Mouse (Mus musculus): Measurements from ENCODE around the gene Sfmbt2. TPM values are rescaled to one million over a fixed set of nuclear protein-coding genes. Genes with fewer than 3 reads are reported as not detected.

Sfmbt2 gene
- total and polyA plus RNA-seq, 3 experiments, result not detected

DNA sequence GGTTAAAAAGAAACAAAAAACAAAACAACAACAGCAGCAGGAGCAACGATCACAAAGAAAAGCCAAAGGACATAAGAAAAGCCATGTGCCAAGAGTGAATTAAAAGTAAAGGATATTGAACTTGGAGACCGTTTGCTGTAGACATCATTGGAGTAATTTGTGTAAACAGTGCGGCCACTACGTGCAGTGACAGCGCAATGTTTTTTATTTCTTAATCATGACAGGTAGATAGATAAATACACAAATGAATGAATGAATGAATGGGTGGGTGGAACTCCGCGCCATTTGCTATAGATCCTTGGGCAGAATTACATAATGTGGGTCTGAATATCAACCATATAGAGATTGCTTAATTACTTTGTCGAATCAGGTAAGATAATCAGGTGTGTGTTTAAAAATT, 634 bp upstream of the Sfmbt2 start:
- Histone ChIP-seq H3K4me3 (replicated peaks in 1 of 3; ENCODE audit: low read depth in 2 of 3, low read length in 2 of 3, poor library complexity in 1 of 3) (no peak overlapping the region), H3K4me2 (ENCODE audit: insufficient read depth, low read depth, poor library complexity, severe bottlenecking) (no peak overlapping the region), H3K9me3 (replicated peaks; ENCODE audit: low read length) (peaks cover 2% of the 10 kb centered on the region), H3K79me2 (replicated peaks; ENCODE audit: control insufficient read depth, extremely low read depth, insufficient read depth, poor library complexity, severe bottlenecking) (no peaks in the 10 kb centered on the region), H3K36me3 (replicated peaks in 1 of 2; ENCODE audit: control insufficient read depth in 1 of 2, insufficient read depth in 1 of 2, low read length in 1 of 2) (no peaks in the 10 kb centered on the region), H3K4me1 (ENCODE audit: control insufficient read depth in 1 of 2, insufficient read depth in 2 of 2) (no peaks in the 10 kb centered on the region), H3K27me3 (replicated peaks) (no peaks in the 10 kb centered on the region), H3K27ac (ENCODE audit: insufficient read depth, low read depth) (no peak overlapping the region), H3K9ac (ENCODE audit: insufficient read depth, low read depth) (no peak overlapping the region)
- TF ChIP-seq ZC3H11A (IDR thresholded peaks at IDR 0.05; ENCODE audit: low read depth, low read length), result no peak
- TF ChIP-seq NELFE (IDR thresholded peaks at IDR 0.05; ENCODE audit: low read depth, low read length), result no peak
- no peak for TF ChIP-seq BHLHE40 (IDR thresholded peaks at IDR 0.05; ENCODE audit: low read depth, low read length)
- TF ChIP-seq RCOR1 (conservative IDR thresholded peaks at IDR 0.05; ENCODE audit: low read depth, low read length), result no peak
- TF ChIP-seq MAFK (IDR thresholded peaks at IDR 0.05; ENCODE audit: insufficient replicate concordance, low read length), result no peak
- no peak for TF ChIP-seq TBP (conservative IDR thresholded peaks at IDR 0.05; ENCODE audit: low read depth, low read length)
- no peak for TF ChIP-seq PAX5 (IDR thresholded peaks at IDR 0.05; ENCODE audit: low read length)
- TF ChIP-seq MEF2A (IDR thresholded peaks at IDR 0.05; ENCODE audit: borderline replicate concordance, low read depth, low read length), result no peak
- TF ChIP-seq USF1 (IDR thresholded peaks at IDR 0.05; ENCODE audit: low read depth, low read length), result no peak
- TF ChIP-seq KAT2A (IDR thresholded peaks at IDR 0.05; ENCODE audit: insufficient replicate concordance, low read length), result no peak
- no peak for TF ChIP-seq JUN (IDR thresholded peaks at IDR 0.05; ENCODE audit: insufficient read depth, low read depth, low read length)
- TF ChIP-seq HCFC1 (IDR thresholded peaks at IDR 0.05; ENCODE audit: low read depth, low read length), result no peak
- no peak for TF ChIP-seq POLR2AphosphoS2 (IDR thresholded peaks at IDR 0.05; ENCODE audit: low read depth, low read length)
- no peak for TF ChIP-seq MYC (IDR thresholded peaks at IDR 0.05; ENCODE audit: low read depth, low read length)
- no peak for TF ChIP-seq E2F4 (IDR thresholded peaks at IDR 0.05; ENCODE audit: insufficient replicate concordance, low read depth, low read length)
- TF ChIP-seq POLR2A (IDR thresholded peaks at IDR 0.05; ENCODE audit: low read depth, low read length), result no peak
- TF ChIP-seq UBTF (IDR thresholded peaks at IDR 0.05; ENCODE audit: low read depth, low read length), result no peak
- no peak for TF ChIP-seq CHD2 (IDR thresholded peaks at IDR 0.05; ENCODE audit: low read length)
- in situ Hi-C loops (cut with MboI; ENCODE audit: low pct_ligation_motif_present, low pct_unique_long_range_greater_than_20kb, low sequenced_read_pairs) (no loop called here), dilution Hi-C loops (cut with MboI; ENCODE audit: extremely low pct_ligation_motif_present, extremely low pct_unique_long_range_greater_than_20kb, low sequenced_read_pairs) (no loop called here)
- DNase-seq (ENCODE audit: extremely low read depth), result no peak

DNA sequence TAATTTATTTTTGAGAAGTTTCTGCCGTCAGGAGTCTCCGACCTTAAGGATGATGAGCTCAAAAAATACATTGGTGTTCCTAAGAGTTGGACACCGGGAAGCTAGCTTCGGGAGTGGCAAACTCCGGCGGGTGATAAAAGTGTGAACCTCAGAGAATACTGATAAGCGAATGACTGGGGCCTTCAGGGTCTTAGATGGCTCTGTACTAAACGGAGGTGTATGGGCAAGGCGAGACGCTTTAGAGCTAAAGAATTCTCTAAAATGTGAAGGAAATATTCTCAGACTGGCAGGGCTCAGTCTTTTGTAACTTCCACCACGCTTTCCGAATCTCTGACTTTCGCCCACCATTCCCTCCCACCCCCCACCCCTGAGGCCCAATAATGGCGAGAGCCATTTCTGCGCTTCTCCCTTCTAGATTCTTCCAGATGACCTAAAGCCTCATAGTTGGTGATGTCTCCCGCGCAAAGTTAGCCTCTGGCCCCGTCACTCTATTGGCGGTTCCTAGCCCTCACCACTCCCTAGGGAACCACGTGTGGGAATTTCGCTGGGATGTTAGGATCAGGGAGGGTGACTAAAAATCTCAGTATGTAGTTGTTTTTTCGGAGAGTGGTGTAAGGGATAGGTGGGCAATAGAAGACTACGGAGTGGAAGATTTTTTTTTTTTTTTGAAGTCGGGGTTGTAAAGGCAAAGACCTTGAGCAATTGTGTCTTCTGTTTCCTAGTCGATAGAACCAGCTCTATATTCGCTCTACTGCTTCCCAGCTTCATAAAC, 563 bp downstream of the Sfmbt2 start:
- Histone ChIP-seq H3K4me1 (ENCODE audit: control insufficient read depth in 1 of 2, insufficient read depth in 2 of 2) (no peaks in the 10 kb centered on the region), H3K9ac (ENCODE audit: insufficient read depth, low read depth) (no peak overlapping the region), H3K27ac (ENCODE audit: insufficient read depth, low read depth) (no peak overlapping the region), H3K4me2 (ENCODE audit: insufficient read depth, low read depth, poor library complexity, severe bottlenecking) (no peak overlapping the region), H3K27me3 (replicated peaks) (no peaks in the 10 kb centered on the region), H3K4me3 (replicated peaks in 1 of 3; ENCODE audit: low read depth in 2 of 3, low read length in 2 of 3, poor library complexity in 1 of 3) (no peak overlapping the region), H3K36me3 (replicated peaks in 1 of 2; ENCODE audit: control insufficient read depth in 1 of 2, insufficient read depth in 1 of 2, low read length in 1 of 2) (no peaks in the 10 kb centered on the region), H3K9me3 (replicated peaks; ENCODE audit: low read length) (peaks cover 2% of the 10 kb centered on the region), H3K79me2 (replicated peaks; ENCODE audit: control insufficient read depth, extremely low read depth, insufficient read depth, poor library complexity, severe bottlenecking) (no peaks in the 10 kb centered on the region)
- DNase-seq (ENCODE audit: extremely low read depth), result no peak
- TF ChIP-seq BHLHE40 (IDR thresholded peaks at IDR 0.05; ENCODE audit: low read depth, low read length), result no peak
- TF ChIP-seq ZC3H11A (IDR thresholded peaks at IDR 0.05; ENCODE audit: low read depth, low read length), result no peak
- TF ChIP-seq JUND (conservative IDR thresholded peaks at IDR 0.05; ENCODE audit: low read depth, low read length), result no peak
- no peak for TF ChIP-seq CHD2 (IDR thresholded peaks at IDR 0.05; ENCODE audit: low read length)
- no peak for TF ChIP-seq NELFE (IDR thresholded peaks at IDR 0.05; ENCODE audit: low read depth, low read length)
- no peak for TF ChIP-seq TBP (conservative IDR thresholded peaks at IDR 0.05; ENCODE audit: low read depth, low read length)
- no peak for TF ChIP-seq POLR2A (IDR thresholded peaks at IDR 0.05; ENCODE audit: low read depth, low read length)
- dilution Hi-C loops (cut with MboI; ENCODE audit: extremely low pct_ligation_motif_present, extremely low pct_unique_long_range_greater_than_20kb, low sequenced_read_pairs) (no loop called here), in situ Hi-C loops (cut with MboI; ENCODE audit: low pct_ligation_motif_present, low pct_unique_long_range_greater_than_20kb, low sequenced_read_pairs) (no loop called here)

Data from CH12.LX (cell line).